Mouse (Mus musculus) induced T-regulatory cell, adult 2 months (primary cell): ENCODE data around the gene Pou3f1.

Experiments used
- DNase-seq: peaks from one replicate; pipeline ENCODE4 v3.0.0-alpha.2; 2012; ENCODE audit warnings: low read depth

The Pou3f1 gene

DNA sequence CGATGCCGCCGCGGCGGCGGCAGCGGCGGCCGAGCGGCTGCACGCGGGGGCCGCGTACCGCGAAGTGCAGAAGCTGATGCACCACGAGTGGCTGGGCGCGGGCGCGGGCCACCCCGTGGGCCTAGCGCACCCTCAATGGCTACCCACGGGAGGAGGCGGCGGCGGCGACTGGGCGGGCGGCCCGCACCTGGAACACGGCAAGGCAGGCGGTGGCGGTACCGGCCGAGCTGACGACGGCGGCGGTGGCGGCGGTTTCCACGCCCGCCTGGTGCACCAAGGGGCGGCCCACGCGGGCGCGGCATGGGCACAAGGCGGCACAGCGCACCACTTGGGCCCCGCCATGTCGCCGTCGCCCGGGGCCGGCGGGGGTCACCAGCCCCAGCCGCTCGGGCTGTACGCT, 1.2 kb downstream of the Pou3f1 start:
- DNase-seq: peak; percentile 29

DNA sequence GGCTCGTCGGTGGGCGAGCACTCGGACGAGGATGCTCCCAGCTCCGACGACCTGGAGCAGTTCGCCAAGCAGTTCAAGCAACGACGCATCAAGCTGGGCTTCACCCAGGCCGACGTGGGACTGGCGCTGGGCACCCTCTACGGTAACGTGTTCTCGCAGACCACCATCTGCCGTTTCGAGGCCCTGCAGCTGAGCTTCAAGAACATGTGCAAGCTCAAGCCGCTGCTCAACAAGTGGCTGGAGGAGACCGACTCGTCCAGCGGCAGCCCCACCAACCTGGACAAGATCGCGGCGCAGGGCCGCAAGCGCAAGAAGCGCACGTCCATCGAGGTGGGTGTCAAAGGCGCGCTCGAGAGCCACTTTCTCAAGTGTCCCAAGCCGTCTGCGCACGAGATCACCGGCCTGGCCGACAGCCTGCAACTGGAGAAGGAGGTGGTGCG, 1.8 kb downstream of the Pou3f1 start:
- DNase-seq: peak; percentile 32

- peak; percentile 23 for DNase-seq
Measured at GRCm38 (mm10) chr4:124659251-124660217, 2.9 kb downstream of the Pou3f1 start.

GRCm38 (mm10) chr4:124660603-124661002, 4.0 kb downstream of the Pou3f1 start:
- DNase-seq: no peak

DNA sequence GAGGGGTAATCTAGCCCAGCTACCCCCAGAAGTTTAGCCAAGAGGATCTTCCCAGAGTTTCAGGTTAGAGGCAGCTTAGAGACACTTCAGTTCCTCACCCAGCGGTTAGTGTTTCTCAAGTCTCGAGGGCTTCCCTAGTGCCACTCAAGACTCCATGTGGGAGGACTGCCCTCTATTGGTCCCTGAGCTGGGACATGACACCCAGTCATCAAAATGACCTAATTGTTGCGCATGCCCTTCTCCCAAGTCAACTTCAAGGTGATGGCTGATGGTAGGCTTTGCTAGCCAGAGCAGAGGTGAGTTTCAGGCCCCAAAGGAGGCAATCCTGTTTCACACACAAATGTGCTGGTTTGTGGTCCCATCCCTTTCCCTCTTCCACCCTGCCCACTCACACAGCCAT, 6.4 kb downstream of the Pou3f1 start:
- DNase-seq: no peak

DNA sequence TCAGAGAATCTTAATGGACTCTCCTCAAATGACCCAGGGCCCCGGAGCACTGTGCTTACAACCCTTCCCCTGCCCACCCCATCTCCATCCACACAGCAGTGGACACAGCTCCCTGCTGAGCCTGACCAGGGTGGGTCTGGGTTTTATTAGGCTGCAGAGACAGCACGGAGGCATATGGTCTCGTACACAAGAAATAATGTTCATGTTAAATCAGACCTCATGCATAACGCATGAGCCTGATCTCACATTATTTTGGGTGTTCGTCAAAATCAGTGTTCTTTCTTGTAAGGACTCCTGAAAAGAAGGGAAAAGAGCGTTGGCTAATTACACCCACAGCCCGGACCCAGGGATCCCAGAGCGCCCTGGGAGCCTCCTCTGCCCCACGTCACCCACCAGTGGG, 7.6 kb downstream of the Pou3f1 start:
- no peak for DNase-seq

GRCm38 (mm10) chr4:124664604-124665003, 8.0 kb downstream of the Pou3f1 start:
- no peak for DNase-seq

DNA sequence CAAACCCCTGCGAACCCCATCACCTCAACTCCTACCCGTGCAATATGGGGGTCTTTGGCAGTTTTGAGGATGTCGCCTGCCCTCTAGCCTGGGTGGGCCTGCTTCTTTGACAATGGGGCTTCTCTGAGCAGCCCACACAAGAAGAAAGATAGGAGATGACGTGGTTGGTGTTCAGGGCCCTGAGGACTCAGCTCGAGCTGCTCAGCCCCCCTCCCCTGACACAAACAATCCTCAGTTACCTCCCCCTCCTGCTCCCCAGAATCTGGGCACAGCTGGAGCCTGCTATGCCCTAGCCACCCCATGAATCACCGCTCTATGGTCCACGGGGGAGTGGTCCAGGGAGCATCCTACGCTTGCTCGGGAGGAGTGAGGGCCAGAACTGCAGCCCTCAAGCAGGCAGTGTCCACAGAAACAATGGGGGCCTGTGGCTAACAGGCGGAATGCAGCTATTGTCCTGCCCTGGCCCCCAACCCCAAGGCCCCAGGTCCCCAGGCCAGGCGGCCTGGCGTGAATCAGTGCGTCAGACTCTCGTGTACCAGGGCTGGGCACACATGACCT, 10.9 kb downstream of the Pou3f1 start:
- DNase-seq: no peak

DNA sequence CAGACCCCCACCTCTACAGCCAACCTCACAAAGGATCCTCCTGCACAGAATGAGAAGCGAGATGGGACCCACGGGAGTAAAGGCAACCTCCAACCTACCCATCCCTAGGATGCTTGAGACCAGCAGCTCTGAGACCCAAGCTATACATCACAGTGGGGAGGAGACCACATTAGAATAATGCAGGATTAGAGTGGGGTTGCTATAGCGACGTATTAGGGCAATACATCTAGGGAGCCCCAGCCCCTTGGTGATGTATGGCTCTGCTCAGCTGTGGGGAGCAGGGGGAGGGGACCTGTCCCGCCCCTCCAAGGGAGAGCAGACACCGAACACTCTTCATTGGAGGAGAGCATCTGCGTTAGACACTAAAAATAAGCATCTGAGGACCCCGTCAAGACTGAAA, 11.5 kb downstream of the Pou3f1 start:
- DNase-seq: no peak

DNA sequence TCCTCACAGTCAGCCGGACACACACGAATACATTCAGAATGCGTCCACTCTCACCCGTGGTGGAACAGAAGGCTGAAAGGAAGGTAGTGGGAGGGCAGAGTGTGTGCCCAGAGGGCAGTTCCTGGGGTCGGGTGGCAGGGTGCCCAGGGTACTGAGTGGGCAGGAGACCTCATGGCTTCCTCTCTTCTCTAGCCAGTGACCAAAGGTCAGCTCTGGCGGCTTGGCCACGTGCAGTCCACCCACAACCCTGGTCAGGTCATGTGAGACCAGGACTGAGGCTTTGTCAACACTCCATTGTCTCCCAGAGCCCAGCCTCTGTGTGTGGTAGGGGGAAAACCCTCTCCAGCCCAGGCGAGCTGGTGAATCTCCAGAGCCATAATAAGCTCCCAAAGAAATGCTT, 13.6 kb downstream of the Pou3f1 start:
- DNase-seq: no peak

GRCm38 (mm10) chr4:124671583-124671982, 15.0 kb downstream of the Pou3f1 start:
- peak; percentile 28 for DNase-seq

GRCm38 (mm10) chr4:124672347-124673320, 16.0 kb downstream of the Pou3f1 start:
- DNase-seq: peak; percentile 33

- no peak for DNase-seq
Measured at GRCm38 (mm10) chr4:124674334-124675032, 17.9 kb downstream of the Pou3f1 start.

GRCm38 (mm10) chr4:124675037-124675436, 18.4 kb downstream of the Pou3f1 start:
- DNase-seq: peak; percentile 76

DNA sequence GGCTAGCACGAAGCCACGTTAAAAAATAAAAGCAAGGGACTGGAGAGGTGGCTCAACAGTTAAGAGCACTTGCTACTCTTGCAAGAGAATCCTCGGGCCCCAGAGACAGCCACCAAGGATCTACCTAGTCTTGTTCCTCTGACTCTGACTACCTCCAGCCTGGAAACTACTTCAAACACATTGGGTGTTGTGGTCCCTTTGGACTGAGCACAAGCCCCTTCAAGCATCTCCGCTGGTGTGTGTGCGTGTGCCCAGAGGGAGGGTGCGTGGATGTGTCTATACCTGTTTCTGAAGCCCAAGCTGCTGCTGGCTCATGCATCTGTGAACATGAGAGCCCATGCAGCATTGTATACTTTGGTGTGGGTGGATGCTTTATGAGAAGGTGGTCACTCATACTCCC, 19.4 kb downstream of the Pou3f1 start:
- DNase-seq: no peak

GRCm38 (mm10) chr4:124682270-124682669, 25.7 kb downstream of the Pou3f1 start:
- DNase-seq: peak; percentile 54

DNA sequence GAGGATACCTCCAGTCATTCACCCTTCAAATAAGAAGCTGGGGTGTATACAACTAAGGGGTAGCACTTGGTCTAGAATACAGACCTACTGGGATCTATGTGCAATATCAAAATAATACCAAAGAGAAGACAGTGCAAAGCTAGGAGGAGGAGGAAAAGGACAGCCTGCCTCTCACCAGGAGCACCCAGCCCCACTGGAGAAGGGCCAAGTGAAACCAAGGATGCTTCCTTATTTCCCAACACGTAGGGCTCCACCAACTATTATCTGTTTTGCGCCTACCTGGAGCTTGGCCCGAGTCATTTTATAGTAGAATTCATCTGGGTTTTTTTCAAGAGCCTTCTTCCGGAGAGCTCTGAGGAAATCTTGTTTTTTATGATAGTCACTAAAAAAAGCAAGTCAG, 26.9 kb downstream of the Pou3f1 start:
- no peak for DNase-seq

- DNase-seq: no peak
Measured at GRCm38 (mm10) chr4:124685004-124685403, 28.4 kb downstream of the Pou3f1 start.

GRCm38 (mm10) chr4:124685453-124685852, 28.8 kb downstream of the Pou3f1 start:
- DNase-seq: no peak

DNA sequence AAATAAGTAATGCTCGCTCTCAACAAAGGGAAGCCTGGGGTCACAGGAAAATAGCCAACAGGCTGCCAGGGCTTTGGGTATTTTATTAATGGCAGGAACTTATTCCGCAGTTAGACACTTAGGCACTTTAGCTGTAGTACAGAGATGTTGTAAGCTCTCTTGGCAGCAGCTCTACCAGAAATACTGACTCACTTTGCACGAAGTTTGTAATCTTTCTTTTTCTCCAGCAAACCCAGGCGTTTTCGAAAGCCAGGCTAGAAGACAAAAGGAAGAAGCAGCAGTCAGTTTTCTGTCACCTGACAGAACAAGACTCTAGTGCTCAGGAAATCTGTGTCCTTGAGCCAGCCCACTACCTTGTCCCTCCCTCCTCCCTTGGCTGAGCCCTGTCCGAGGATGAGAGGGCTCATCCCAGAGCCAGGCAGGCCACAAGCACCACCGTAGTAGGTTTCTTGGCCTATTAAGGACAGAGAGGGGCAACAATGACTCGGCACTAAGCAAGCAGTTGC, 29.3 kb downstream of the Pou3f1 start:
- no peak for DNase-seq

DNA sequence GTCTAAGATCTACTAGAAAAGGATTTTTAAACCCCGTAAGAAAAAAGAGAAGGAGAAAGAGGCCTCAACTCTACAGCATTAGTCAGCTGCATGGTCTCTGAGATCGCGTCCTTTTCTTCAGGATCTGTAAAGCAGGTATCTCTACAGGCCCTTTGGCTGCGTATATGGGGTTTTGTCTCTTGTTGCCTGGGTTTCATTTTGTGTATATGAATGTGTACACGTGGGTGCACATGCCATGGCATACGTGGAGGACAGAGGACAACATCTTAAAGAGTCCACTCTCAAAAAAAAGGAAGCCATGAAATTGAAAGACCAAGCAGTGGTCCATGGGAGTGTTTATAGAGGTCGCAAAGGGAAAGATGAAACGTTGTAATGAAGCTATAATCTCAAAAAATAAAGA, 34.8 kb downstream of the Pou3f1 start:
- no peak for DNase-seq
